Mouse (Mus musculus) liver, embryonic 14.5 days (tissue): ENCODE measurements around the gene Bcl2l11.

Experiments used
- CTCF ChIP-seq: IDR thresholded peaks from 2 replicates; pipeline ENCODE4 v1.5.1; 2016; ENCODE audit warnings: antibody characterized with exemption, low read depth, control low read depth
- EP300 ChIP-seq: IDR thresholded peaks from 2 replicates; pipeline ENCODE4 v1.6.1; 2016; ENCODE audit warnings: antibody characterized with exemption, low read depth

DNA sequence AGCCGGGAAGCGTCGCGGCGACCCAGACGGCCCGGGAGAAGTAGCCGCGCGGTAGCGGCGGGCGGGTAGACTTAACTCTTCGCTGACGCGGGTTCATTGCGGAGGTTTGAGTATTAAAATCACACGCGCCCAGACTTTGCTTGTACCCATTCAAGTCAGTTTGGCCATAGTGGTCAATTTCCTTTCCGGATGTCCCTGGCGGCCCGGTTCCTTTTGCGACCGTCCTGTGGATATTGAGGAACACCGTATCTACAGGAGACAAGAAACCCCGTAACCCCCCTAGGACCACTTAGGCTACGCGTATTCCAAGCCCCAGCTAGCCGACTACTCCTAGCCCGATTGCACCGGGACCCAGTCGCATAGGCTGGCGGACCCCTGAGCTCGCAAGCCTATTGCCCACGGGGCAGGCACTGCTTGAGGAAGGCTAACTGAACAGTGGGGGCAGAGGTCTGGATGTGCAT is 783 bp downstream of the Bcl2l11 start:
- TF ChIP-seq CTCF (no peak; the same call in 1 of the 2 replicates), EP300 (no peak)
